Mouse (Mus musculus) midbrain, embryonic 11.5 days (tissue): Measurements from ENCODE around the gene Wrap53. TPM values are rescaled to one million over a fixed set of nuclear protein-coding genes. Genes with fewer than 3 reads are reported as not detected.

Experiments used
- ATAC-seq: fragments of 200-750 bp; cut with Nextera tagmentation; 2 replicates; pipeline ENCODE4 v1.8.0; 2017; ENCODE audit warnings: moderate TSS enrichment, moderate library complexity; ENCODE audit not compliant: low FRiP score
- DNase-seq: peaks from one replicate; pipeline ENCODE4 v3.0.0; 2015; ENCODE audit warnings: low spot score; ENCODE audit errors: missing footprints
- H3K27ac ChIP-seq: fragments of 300-500 bp; sonication (generic); 2 replicates; pipeline ENCODE4 v1.5.1; 2014; ENCODE audit warnings: low read depth, low read length
- H3K27me3 ChIP-seq: fragments of 300-500 bp; sonication (generic); 2 replicates; pipeline ENCODE4 v1.6.1; 2014; ENCODE audit warnings: mild to moderate bottlenecking, low read length, moderate library complexity, mixed read lengths; ENCODE audit not compliant: control insufficient read depth, insufficient read depth
- H3K36me3 ChIP-seq: fragments of 300-500 bp; sonication (generic); 2 replicates; pipeline ENCODE4 v1.6.1; 2014; ENCODE audit warnings: mild to moderate bottlenecking, low read length, moderate library complexity, mixed read lengths; ENCODE audit not compliant: control insufficient read depth, insufficient read depth
- H3K4me1 ChIP-seq: fragments of 300-500 bp; sonication (generic); 2 replicates; pipeline ENCODE4 v1.6.1; 2014; ENCODE audit warnings: low read length; ENCODE audit not compliant: control insufficient read depth, insufficient read depth
- H3K4me2 ChIP-seq: fragments of 300-500 bp; sonication (generic); 2 replicates; pipeline ENCODE4 v1.6.1; 2014; ENCODE audit warnings: mild to moderate bottlenecking, moderate library complexity
- H3K4me3 ChIP-seq: fragments of 300-500 bp; sonication (generic); 2 replicates; pipeline ENCODE4 v1.5.1; 2014; ENCODE audit warnings: low read depth, low read length
- H3K9ac ChIP-seq: fragments of 300-500 bp; sonication (generic); 2 replicates; pipeline ENCODE4 v1.6.1; 2014; ENCODE audit warnings: low read length
- H3K9me3 ChIP-seq: fragments of 300-500 bp; sonication (generic); 2 replicates; pipeline ENCODE4 v1.6.1; 2016; ENCODE audit warnings: low read length; ENCODE audit not compliant: control insufficient read depth
- WGBS: fragments of 180-500 bp; shearing (Covaris S2); extraction: QIAGEN DNeasy Blood & Tissue Kit; methylation state at CpG from one replicate; pipeline ENCODE4 v1.1.7; 2014; 5-methylcytosine and 5-hydroxymethylcytosine counted together
- polyA plus RNA-seq: library from polyadenylated mRNA; unstranded; fragments of >200 nt; fragmentation: Nextera tagmentation; extraction: Ambion mirVana; gene quantifications from 2 replicates; pipeline ENCODE4 v1.2.1, GENCODE M21; 2014

Wrap53 gene
- polyA plus RNA-seq, 1 experiment from 2014 or later, result 35.1 TPM

GRCm38 (mm10) chr11:69604795-69605664 lies 25.0 kb upstream of the Wrap53 start:
- ATAC-seq (peak; percentile 63), DNase-seq (peak; percentile 94)
- H3K27ac ChIP-seq, result no peak overlapping the region

GRCm38 (mm10) chr11:69604347-69604746 lies 24.3 kb upstream of the Wrap53 start:
- H3K27me3 ChIP-seq, result no peaks in the 10 kb centered on the region
- DNase-seq, result peak; percentile 89
- ATAC-seq, result no peak
- H3K9ac ChIP-seq, result peak overlapping the region; percentile 71; the same call in 1 of the 2 replicates
- no peaks in the 10 kb centered on the region for H3K9me3 ChIP-seq
- 63% methylated on average over 3 of the region's 3 CpGs for WGBS
- no peaks in the 10 kb centered on the region for H3K36me3 ChIP-seq
- H3K4me3 ChIP-seq, result peak overlapping the region; percentile 58
- H3K4me1 ChIP-seq, result peaks cover 23% of the 10 kb centered on the region
- H3K27ac ChIP-seq, result no peak overlapping the region
- H3K4me2 ChIP-seq, result peak overlapping the region; percentile 100

More at GRCm38 (mm10) chr11:69604795-69605664, 25.0 kb upstream of the Wrap53 start:
- Histone ChIP-seq H3K4me1 (peaks cover 16% of the 10 kb centered on the region), H3K36me3 (no peaks in the 10 kb centered on the region), H3K4me2 (peak overlapping the region; percentile 100), H3K9me3 (no peaks in the 10 kb centered on the region), H3K9ac (peak overlapping the region; percentile 71), H3K27me3 (no peaks in the 10 kb centered on the region), H3K4me3 (peak overlapping the region; percentile 58)
- WGBS, result 1% methylated on average over 38 of the region's 73 CpGs

- no peak overlapping the region for H3K27ac ChIP-seq
- no peaks in the 10 kb centered on the region for H3K36me3 ChIP-seq
- 83% methylated on average over 8 of the region's 8 CpGs for WGBS
- H3K4me1 ChIP-seq, result peaks cover 25% of the 10 kb centered on the region
- no peaks in the 10 kb centered on the region for H3K27me3 ChIP-seq
- H3K9ac ChIP-seq, result no peak overlapping the region
- H3K9me3 ChIP-seq, result no peaks in the 10 kb centered on the region
- no peak overlapping the region for H3K4me3 ChIP-seq
- ATAC-seq, result no peak
- H3K4me2 ChIP-seq, result no peak overlapping the region
- no peak for DNase-seq
Measured at GRCm38 (mm10) chr11:69603516-69603915, 23.5 kb upstream of the Wrap53 start.

GRCm38 (mm10) chr11:69601768-69602167 lies 21.7 kb upstream of the Wrap53 start:
- ATAC-seq (no peak), DNase-seq (no peak)
- no peak overlapping the region for H3K27ac ChIP-seq
- H3K4me2 ChIP-seq, result no peak overlapping the region
- no peaks in the 10 kb centered on the region for H3K9me3 ChIP-seq
- 87% methylated on average over 3 of the region's 3 CpGs for WGBS
- no peaks in the 10 kb centered on the region for H3K27me3 ChIP-seq
- no peaks in the 10 kb centered on the region for H3K36me3 ChIP-seq
- H3K4me1 ChIP-seq, result peaks cover 25% of the 10 kb centered on the region
- H3K4me3 ChIP-seq, result no peak overlapping the region
- H3K9ac ChIP-seq, result no peak overlapping the region

- DNase-seq (peak; percentile 91), ATAC-seq (no peak)
- no peak overlapping the region for H3K4me3 ChIP-seq
- H3K4me1 ChIP-seq, result peaks cover 22% of the 10 kb centered on the region
- peak overlapping the region; percentile 40 for H3K9ac ChIP-seq
- no peaks in the 10 kb centered on the region for H3K9me3 ChIP-seq
- H3K4me2 ChIP-seq, result peak overlapping the region; percentile 25; the same call in 1 of the 2 replicates
- H3K36me3 ChIP-seq, result no peaks in the 10 kb centered on the region
- WGBS, result 6% methylated on average over 6 of the region's 6 CpGs
- H3K27ac ChIP-seq, result no peak overlapping the region
- no peaks in the 10 kb centered on the region for H3K27me3 ChIP-seq
Measured at GRCm38 (mm10) chr11:69600098-69600497, 20.0 kb upstream of the Wrap53 start.

GRCm38 (mm10) chr11:69599436-69599835 lies 19.4 kb upstream of the Wrap53 start:
- Histone ChIP-seq H3K27me3 (no peaks in the 10 kb centered on the region), H3K4me2 (no peak overlapping the region), H3K27ac (no peak overlapping the region), H3K4me1 (peaks cover 16% of the 10 kb centered on the region), H3K4me3 (no peak overlapping the region), H3K9ac (no peak overlapping the region; the same call in 1 of the 2 replicates), H3K9me3 (no peaks in the 10 kb centered on the region), H3K36me3 (no peaks in the 10 kb centered on the region)
- ATAC-seq (no peak), DNase-seq (no peak)
- 9% methylated on average over 9 of the region's 9 CpGs for WGBS

GRCm38 (mm10) chr11:69594853-69595252 lies 14.8 kb upstream of the Wrap53 start:
- no peak for DNase-seq
- no peak overlapping the region for H3K9ac ChIP-seq
- no peak overlapping the region for H3K4me2 ChIP-seq
- H3K4me1 ChIP-seq, result peaks cover 7% of the 10 kb centered on the region
- no peak overlapping the region for H3K27ac ChIP-seq
- no peaks in the 10 kb centered on the region for H3K27me3 ChIP-seq
- H3K9me3 ChIP-seq, result no peaks in the 10 kb centered on the region
- ATAC-seq, result no peak
- 98% methylated on average over 6 of the region's 6 CpGs for whole genome bisulfite sequencing
- H3K36me3 ChIP-seq, result peaks cover 4% of the 10 kb centered on the region; the same call in 1 of the 2 replicates
- H3K4me3 ChIP-seq, result no peak overlapping the region

GRCm38 (mm10) chr11:69592799-69593198 lies 12.7 kb upstream of the Wrap53 start:
- Histone ChIP-seq H3K36me3 (peaks cover 14% of the 10 kb centered on the region), H3K4me3 (no peak overlapping the region), H3K9ac (no peak overlapping the region), H3K4me2 (no peak overlapping the region), H3K9me3 (no peaks in the 10 kb centered on the region), H3K4me1 (no peaks in the 10 kb centered on the region), H3K27me3 (no peaks in the 10 kb centered on the region), H3K27ac (no peak overlapping the region)
- DNase-seq (no peak), ATAC-seq (no peak)
- 92% methylated on average over 4 of the region's 4 CpGs for WGBS

GRCm38 (mm10) chr11:69591899-69592637 lies 12.0 kb upstream of the Wrap53 start:
- H3K4me1 ChIP-seq, result no peaks in the 10 kb centered on the region
- no peak for DNase-seq
- 78% methylated on average over 7 of the region's 7 CpGs for WGBS
- no peak for ATAC-seq
- peaks cover 14% of the 10 kb centered on the region for H3K36me3 ChIP-seq
- H3K4me3 ChIP-seq, result no peak overlapping the region
- no peak overlapping the region for H3K27ac ChIP-seq
- H3K4me2 ChIP-seq, result no peak overlapping the region
- H3K27me3 ChIP-seq, result no peaks in the 10 kb centered on the region
- H3K9ac ChIP-seq, result no peak overlapping the region
- no peaks in the 10 kb centered on the region for H3K9me3 ChIP-seq
